Mouse (Mus musculus) midbrain, embryonic 11.5 days (tissue): Measurements from ENCODE around the gene Sbk1. TPM values are rescaled to one million over a fixed set of nuclear protein-coding genes. Genes with fewer than 3 reads are reported as not detected.

Source experiments
- ATAC-seq: fragments of 200-750 bp; cut with Nextera tagmentation; 2 replicates; pipeline ENCODE4 v1.8.0; 2017; ENCODE audit warnings: moderate TSS enrichment, moderate library complexity; ENCODE audit not compliant: low FRiP score
- DNase-seq: peaks from one replicate; pipeline ENCODE4 v3.0.0; 2015; ENCODE audit warnings: low spot score; ENCODE audit errors: missing footprints
- H3K27ac ChIP-seq: fragments of 300-500 bp; sonication (generic); 2 replicates; pipeline ENCODE4 v1.5.1; 2014; ENCODE audit warnings: low read depth, low read length
- H3K27me3 ChIP-seq: fragments of 300-500 bp; sonication (generic); 2 replicates; pipeline ENCODE4 v1.6.1; 2014; ENCODE audit warnings: mild to moderate bottlenecking, low read length, moderate library complexity, mixed read lengths; ENCODE audit not compliant: control insufficient read depth, insufficient read depth
- H3K36me3 ChIP-seq: fragments of 300-500 bp; sonication (generic); 2 replicates; pipeline ENCODE4 v1.6.1; 2014; ENCODE audit warnings: mild to moderate bottlenecking, low read length, moderate library complexity, mixed read lengths; ENCODE audit not compliant: control insufficient read depth, insufficient read depth
- H3K4me1 ChIP-seq: fragments of 300-500 bp; sonication (generic); 2 replicates; pipeline ENCODE4 v1.6.1; 2014; ENCODE audit warnings: low read length; ENCODE audit not compliant: control insufficient read depth, insufficient read depth
- H3K4me2 ChIP-seq: fragments of 300-500 bp; sonication (generic); 2 replicates; pipeline ENCODE4 v1.6.1; 2014; ENCODE audit warnings: mild to moderate bottlenecking, moderate library complexity
- H3K4me3 ChIP-seq: fragments of 300-500 bp; sonication (generic); 2 replicates; pipeline ENCODE4 v1.5.1; 2014; ENCODE audit warnings: low read depth, low read length
- H3K9ac ChIP-seq: fragments of 300-500 bp; sonication (generic); 2 replicates; pipeline ENCODE4 v1.6.1; 2014; ENCODE audit warnings: low read length
- H3K9me3 ChIP-seq: fragments of 300-500 bp; sonication (generic); 2 replicates; pipeline ENCODE4 v1.6.1; 2016; ENCODE audit warnings: low read length; ENCODE audit not compliant: control insufficient read depth
- WGBS: fragments of 180-500 bp; shearing (Covaris S2); extraction: QIAGEN DNeasy Blood & Tissue Kit; methylation state at CpG from one replicate; pipeline ENCODE4 v1.1.7; 2014; 5-methylcytosine and 5-hydroxymethylcytosine counted together
- polyA plus RNA-seq: library from polyadenylated mRNA; unstranded; fragments of >200 nt; fragmentation: Nextera tagmentation; extraction: Ambion mirVana; gene quantifications from 2 replicates; pipeline ENCODE4 v1.2.1, GENCODE M21; 2014

Sbk1 gene
- polyA plus RNA-seq, 1 experiment from 2014 or later, result 162 TPM

GRCm38 (mm10) chr7:126288104-126288497 is 15.7 kb downstream of the Sbk1 start:
- WGBS, result 87% methylated on average over 2 of the region's 2 CpGs
- Histone ChIP-seq H3K27ac (no peak overlapping the region), H3K4me1 (peaks cover 7% of the 10 kb centered on the region), H3K4me3 (no peak overlapping the region), H3K27me3 (no peaks in the 10 kb centered on the region), H3K9ac (no peak overlapping the region), H3K36me3 (peaks cover 38% of the 10 kb centered on the region), H3K4me2 (no peak overlapping the region), H3K9me3 (no peaks in the 10 kb centered on the region)
- DNase-seq (no peak), ATAC-seq (no peak)

GRCm38 (mm10) chr7:126288571-126289091 is 16.2 kb downstream of the Sbk1 start:
- 78% methylated on average over 13 of the region's 13 CpGs for WGBS
- Histone ChIP-seq H3K27me3 (no peaks in the 10 kb centered on the region), H3K9me3 (no peaks in the 10 kb centered on the region), H3K4me1 (peaks cover 7% of the 10 kb centered on the region), H3K4me3 (no peak overlapping the region), H3K9ac (no peak overlapping the region), H3K36me3 (peaks cover 43% of the 10 kb centered on the region), H3K4me2 (no peak overlapping the region), H3K27ac (no peak overlapping the region)
- no peak for DNase-seq
- no peak for ATAC-seq

- Histone ChIP-seq H3K9ac (no peak overlapping the region), H3K4me3 (no peak overlapping the region), H3K36me3 (peaks cover 45% of the 10 kb centered on the region), H3K4me1 (peaks cover 7% of the 10 kb centered on the region), H3K9me3 (no peaks in the 10 kb centered on the region), H3K27ac (no peak overlapping the region), H3K4me2 (no peak overlapping the region), H3K27me3 (no peaks in the 10 kb centered on the region)
- 92% methylated on average over 7 of the region's 7 CpGs for WGBS
- ATAC-seq (no peak), DNase-seq (no peak)
Observed at GRCm38 (mm10) chr7:126289371-126289770, 17.0 kb downstream of the Sbk1 start.

GRCm38 (mm10) chr7:126289956-126290355 is 17.5 kb downstream of the Sbk1 start:
- Histone ChIP-seq H3K27ac (no peak overlapping the region), H3K9ac (no peak overlapping the region), H3K4me2 (no peak overlapping the region), H3K36me3 (peaks cover 42% of the 10 kb centered on the region), H3K4me1 (peaks cover 7% of the 10 kb centered on the region), H3K27me3 (no peaks in the 10 kb centered on the region), H3K4me3 (no peak overlapping the region), H3K9me3 (no peaks in the 10 kb centered on the region)
- no peak for ATAC-seq
- 94% methylated on average over 7 of the region's 7 CpGs for WGBS
- no peak for DNase-seq

- no peak overlapping the region for H3K27ac ChIP-seq
- H3K4me1 ChIP-seq, result peaks cover 7% of the 10 kb centered on the region
- ATAC-seq (no peak), DNase-seq (no peak)
- H3K4me2 ChIP-seq, result no peak overlapping the region
- peaks cover 40% of the 10 kb centered on the region for H3K36me3 ChIP-seq
- no peaks in the 10 kb centered on the region for H3K27me3 ChIP-seq
- H3K9me3 ChIP-seq, result no peaks in the 10 kb centered on the region
- H3K9ac ChIP-seq, result no peak overlapping the region
- 91% methylated on average over 72 of the region's 72 CpGs for WGBS
- no peak overlapping the region for H3K4me3 ChIP-seq
Observed at GRCm38 (mm10) chr7:126291681-126292545, 19.5 kb downstream of the Sbk1 start.

- ATAC-seq (no peak), DNase-seq (no peak)
- WGBS, result 78% methylated on average over 4 of the region's 4 CpGs
- no peak overlapping the region for H3K4me3 ChIP-seq
- H3K4me2 ChIP-seq, result no peak overlapping the region
- peaks cover 3% of the 10 kb centered on the region; the same call in 1 of the 2 replicates for H3K4me1 ChIP-seq
- H3K36me3 ChIP-seq, result peaks cover 37% of the 10 kb centered on the region
- no peaks in the 10 kb centered on the region for H3K27me3 ChIP-seq
- H3K27ac ChIP-seq, result no peak overlapping the region
- H3K9me3 ChIP-seq, result no peaks in the 10 kb centered on the region
- no peak overlapping the region for H3K9ac ChIP-seq
Observed at GRCm38 (mm10) chr7:126293091-126293490, 20.7 kb downstream of the Sbk1 start.

GRCm38 (mm10) chr7:126297579-126298460 is 25.4 kb downstream of the Sbk1 start:
- ATAC-seq (no peak), DNase-seq (peak; percentile 87)
- Histone ChIP-seq H3K27ac (no peak overlapping the region), H3K4me3 (no peak overlapping the region), H3K36me3 (peaks cover 6% of the 10 kb centered on the region; the same call in 1 of the 2 replicates), H3K9ac (no peak overlapping the region), H3K27me3 (no peaks in the 10 kb centered on the region), H3K9me3 (no peaks in the 10 kb centered on the region), H3K4me2 (no peak overlapping the region), H3K4me1 (no peaks in the 10 kb centered on the region; the same call in 1 of the 2 replicates)
- 79% methylated on average over 8 of the region's 8 CpGs for WGBS

GRCm38 (mm10) chr7:126298856-126299255 is 26.4 kb downstream of the Sbk1 start:
- Histone ChIP-seq H3K4me2 (no peak overlapping the region), H3K9ac (no peak overlapping the region), H3K9me3 (no peaks in the 10 kb centered on the region), H3K36me3 (no peaks in the 10 kb centered on the region; the same call in 1 of the 2 replicates), H3K4me1 (no peaks in the 10 kb centered on the region), H3K27ac (no peak overlapping the region), H3K27me3 (no peaks in the 10 kb centered on the region), H3K4me3 (no peak overlapping the region)
- WGBS, result 70% methylated on average over 4 of the region's 4 CpGs
- DNase-seq (peak; percentile 33), ATAC-seq (no peak)
